Mouse (Mus musculus): ENCODE measurements around the gene Tango6. TPM values are rescaled to one million over a fixed set of nuclear protein-coding genes. Genes with fewer than 3 reads are reported as not detected.

Gene Tango6
- total and polyA plus RNA-seq, 3 experiments, result 2.9 to 6.4 (median 4.5) TPM

- Histone ChIP-seq H3K4me3 (replicated peaks in 1 of 3; ENCODE audit: low read depth in 2 of 3, low read length in 2 of 3, poor library complexity in 1 of 3) (no peak overlapping the region), H3K36me3 (replicated peaks in 1 of 2; ENCODE audit: control insufficient read depth in 1 of 2, insufficient read depth in 1 of 2, low read length in 1 of 2) (peaks cover 6 to 53% of the 10 kb centered on the region in 2 experiments), H3K27me3 (replicated peaks) (no peaks in the 10 kb centered on the region), H3K9ac (ENCODE audit: insufficient read depth, low read depth) (no peak overlapping the region), H3K79me2 (replicated peaks; ENCODE audit: control insufficient read depth, extremely low read depth, insufficient read depth, poor library complexity, severe bottlenecking) (no peaks in the 10 kb centered on the region), H3K4me2 (ENCODE audit: insufficient read depth, low read depth, poor library complexity, severe bottlenecking) (no peak overlapping the region), H3K27ac (ENCODE audit: insufficient read depth, low read depth) (no peak overlapping the region), H3K4me1 (ENCODE audit: control insufficient read depth in 1 of 2, insufficient read depth in 2 of 2) (no peaks in the 10 kb centered on the region), H3K9me3 (replicated peaks; ENCODE audit: low read length) (no peaks in the 10 kb centered on the region)
- in situ Hi-C loops (cut with MboI; ENCODE audit: low pct_ligation_motif_present, low pct_unique_long_range_greater_than_20kb, low sequenced_read_pairs), result no loop called here
- dilution Hi-C loops (cut with MboI; ENCODE audit: extremely low pct_ligation_motif_present, extremely low pct_unique_long_range_greater_than_20kb, low sequenced_read_pairs), result no loop called here
- no peak for TF ChIP-seq E2F4 (IDR thresholded peaks at IDR 0.05; ENCODE audit: insufficient replicate concordance, low read depth, low read length)
- TF ChIP-seq ZC3H11A (IDR thresholded peaks at IDR 0.05; ENCODE audit: low read depth, low read length), result no peak
- DNase-seq (ENCODE audit: extremely low read depth), result no peak
These were observed 189.1 kb downstream of the Tango6 start for GRCm38 (mm10) chr8:106871931-106872371.

- Histone ChIP-seq H3K27ac (ENCODE audit: insufficient read depth, low read depth) (no peak overlapping the region), H3K9ac (ENCODE audit: insufficient read depth, low read depth) (no peak overlapping the region), H3K36me3 (replicated peaks in 1 of 2; ENCODE audit: control insufficient read depth in 1 of 2, insufficient read depth in 1 of 2, low read length in 1 of 2) (peaks cover 6 to 59% of the 10 kb centered on the region in 2 experiments), H3K4me1 (ENCODE audit: control insufficient read depth in 1 of 2, insufficient read depth in 2 of 2) (no peaks in the 10 kb centered on the region), H3K4me2 (ENCODE audit: insufficient read depth, low read depth, poor library complexity, severe bottlenecking) (no peak overlapping the region), H3K9me3 (replicated peaks; ENCODE audit: low read length) (no peaks in the 10 kb centered on the region), H3K79me2 (replicated peaks; ENCODE audit: control insufficient read depth, extremely low read depth, insufficient read depth, poor library complexity, severe bottlenecking) (no peaks in the 10 kb centered on the region), H3K4me3 (replicated peaks in 1 of 3; ENCODE audit: low read depth in 2 of 3, low read length in 2 of 3, poor library complexity in 1 of 3) (no peak overlapping the region), H3K27me3 (replicated peaks) (no peaks in the 10 kb centered on the region)
- no peak for DNase-seq (ENCODE audit: extremely low read depth)
- dilution Hi-C loops (cut with MboI; ENCODE audit: extremely low pct_ligation_motif_present, extremely low pct_unique_long_range_greater_than_20kb, low sequenced_read_pairs), result no loop called here
- no peak for TF ChIP-seq TBP (conservative IDR thresholded peaks at IDR 0.05; ENCODE audit: low read depth, low read length)
- TF ChIP-seq ZMIZ1 (IDR thresholded peaks at IDR 0.05; ENCODE audit: low read depth, low read length), result no peak
- TF ChIP-seq CHD1 (IDR thresholded peaks at IDR 0.05; ENCODE audit: low read depth, low read length), result no peak
- TF ChIP-seq KAT2A (IDR thresholded peaks at IDR 0.05; ENCODE audit: insufficient replicate concordance, low read length), result no peak
- no peak for TF ChIP-seq GABPA (IDR thresholded peaks at IDR 0.05; ENCODE audit: insufficient replicate concordance, low read depth, low read length)
- no peak for TF ChIP-seq IRF4 (IDR thresholded peaks at IDR 0.05; ENCODE audit: low read depth, low read length)
- no peak for TF ChIP-seq NELFE (IDR thresholded peaks at IDR 0.05; ENCODE audit: low read depth, low read length)
- no peak for TF ChIP-seq RAD21 (IDR thresholded peaks at IDR 0.05; ENCODE audit: low read depth, low read length)
- no peak for TF ChIP-seq EP300 (IDR thresholded peaks at IDR 0.05; ENCODE audit: low read length)
- TF ChIP-seq TCF12 (IDR thresholded peaks at IDR 0.05; ENCODE audit: low read depth, low read length), result no peak
- TF ChIP-seq PAX5 (IDR thresholded peaks at IDR 0.05; ENCODE audit: low read length), result no peak
- TF ChIP-seq E2F4 (IDR thresholded peaks at IDR 0.05; ENCODE audit: insufficient replicate concordance, low read depth, low read length), result no peak
- TF ChIP-seq NRF1 (IDR thresholded peaks at IDR 0.05; ENCODE audit: low read depth, low read length), result no peak
- no peak for TF ChIP-seq CTCF (conservative IDR thresholded peaks at IDR 0.05 in 1 of 2, IDR thresholded peaks at IDR 0.05 in 1 of 2; ENCODE audit: low read depth in 2 of 2, low read length in 2 of 2)
- TF ChIP-seq ETS1 (conservative IDR thresholded peaks at IDR 0.05; ENCODE audit: low read depth, low read length), result no peak
- no peak for TF ChIP-seq USF1 (IDR thresholded peaks at IDR 0.05; ENCODE audit: low read depth, low read length)
- no peak for TF ChIP-seq SIN3A (IDR thresholded peaks at IDR 0.05; ENCODE audit: low read length)
- in situ Hi-C loops (cut with MboI; ENCODE audit: low pct_ligation_motif_present, low pct_unique_long_range_greater_than_20kb, low sequenced_read_pairs), result no loop called here
These were observed 189.7 kb downstream of the Tango6 start for GRCm38 (mm10) chr8:106872454-106873034.

All from CH12.LX (cell line).